Mouse (Mus musculus): Measurements from ENCODE around the gene Smad3.
A peak's percentile ranks its signal among the peaks of the same experiment; 100 is the strongest.

GRCm38 (mm10) chr9:63657167-63657566 lies 100.6 kb downstream of the Smad3 start:
- TF ChIP-seq CTCF (IDR thresholded peaks at IDR 0.05; ENCODE audit: control insufficient read depth, insufficient read depth, insufficient read length) (no peak), USF1 (IDR thresholded peaks at IDR 0.05; ENCODE audit: low read depth) (no peak), MAX (IDR thresholded peaks at IDR 0.05) (no peak), MYOG (IDR thresholded peaks at IDR 0.05; ENCODE audit: control insufficient read depth, extremely low read depth, insufficient read length) (no peak), MYOD1 (IDR thresholded peaks at IDR 0.05; ENCODE audit: control insufficient read depth, insufficient read length, low read depth) (peak; percentile 88), CEBPB (IDR thresholded peaks at IDR 0.05; ENCODE audit: low read depth) (no peak), FOSL1 (IDR thresholded peaks at IDR 0.05; ENCODE audit: insufficient read depth, low read length, poor library complexity, severe bottlenecking) (no peak)
